Mouse (Mus musculus) liver, embryonic 15.5 days (tissue): ENCODE results near the gene Col4a6. TPM values are rescaled to one million over a fixed set of nuclear protein-coding genes. Genes with fewer than 3 reads are reported as not detected.

ENCODE experiments used
- ATAC-seq: fragments of 200-750 bp; cut with Nextera tagmentation; 2 replicates; pipeline ENCODE4 v1.8.0; 2017; ENCODE audit warnings: moderate number of reproducible peaks, mild to moderate bottlenecking, moderate library complexity; ENCODE audit not compliant: insufficient read depth
- H3K27ac ChIP-seq: fragments of 300-500 bp; sonication (generic); replicated peaks from 2 replicates; pipeline ENCODE4 v1.5.1; 2015; ENCODE audit warnings: mild to moderate bottlenecking, inconsistent platforms
- H3K27me3 ChIP-seq: fragments of 300-500 bp; sonication (generic); 2 replicates; pipeline ENCODE4 v1.6.1; 2015; ENCODE audit warnings: mild to moderate bottlenecking, inconsistent platforms
- H3K36me3 ChIP-seq: fragments of 300-500 bp; sonication (generic); replicated peaks from 2 replicates; pipeline ENCODE4 v1.6.1; 2015; ENCODE audit warnings: moderate library complexity, mild to moderate bottlenecking, inconsistent platforms
- H3K4me1 ChIP-seq: fragments of 300-500 bp; sonication (generic); replicated peaks from 2 replicates; pipeline ENCODE4 v1.6.1; 2015; ENCODE audit warnings: inconsistent platforms
- H3K4me2 ChIP-seq: fragments of 300-500 bp; sonication (generic); 2 replicates; pipeline ENCODE4 v1.6.1; 2015; ENCODE audit warnings: moderate library complexity, mild to moderate bottlenecking, inconsistent platforms
- H3K4me3 ChIP-seq: fragments of 300-500 bp; sonication (generic); replicated peaks from 2 replicates; pipeline ENCODE4 v1.5.1; 2015; ENCODE audit warnings: mild to moderate bottlenecking, inconsistent platforms
- H3K9ac ChIP-seq: fragments of 300-500 bp; sonication (generic); 2 replicates; pipeline ENCODE4 v1.6.1; 2015; ENCODE audit warnings: moderate library complexity, mild to moderate bottlenecking, inconsistent platforms
- H3K9me3 ChIP-seq: fragments of 300-500 bp; sonication (generic); replicated peaks from 2 replicates; pipeline ENCODE4 v1.6.1; 2016; ENCODE audit warnings: inconsistent platforms
- WGBS: fragments of 180-500 bp; shearing (Covaris S2); methylation state at CpG from one replicate; pipeline ENCODE4 v1.1.7; 2015; ENCODE audit warnings: mixed read lengths; ENCODE audit not compliant: insufficient replicate concordance; 5-methylcytosine and 5-hydroxymethylcytosine counted together
- polyA plus RNA-seq: library from polyadenylated mRNA; unstranded; fragments of >200 nt; fragmentation: Nextera tagmentation; extraction: Ambion mirVana; gene quantifications from 2 replicates; pipeline ENCODE4 v1.2.1, GENCODE M21; 2015

The Col4a6 gene
- polyA plus RNA-seq, 1 experiment from 2014 or later = 0.10 TPM

- H3K27me3 ChIP-seq = no peaks in the 10 kb centered on the region
- peak; percentile 49 for ATAC-seq
- no peaks in the 10 kb centered on the region for H3K36me3 ChIP-seq
Observed at GRCm38 (mm10) chrX:141150290-141150689, 323.6 kb downstream of the Col4a6 start.

GRCm38 (mm10) chrX:141149705-141150104 is 324.2 kb downstream of the Col4a6 start:
- Histone ChIP-seq H3K27ac (no peak overlapping the region), H3K36me3 (no peaks in the 10 kb centered on the region), H3K9me3 (no peaks in the 10 kb centered on the region), H3K9ac (no peak overlapping the region), H3K4me1 (no peaks in the 10 kb centered on the region), H3K4me2 (no peak overlapping the region), H3K27me3 (no peaks in the 10 kb centered on the region), H3K4me3 (no peak overlapping the region)
- 78% methylated on average over 1 of the region's 1 CpGs for WGBS
- ATAC-seq = no peak

More at GRCm38 (mm10) chrX:141150290-141150689, 323.6 kb downstream of the Col4a6 start:
- H3K4me1 ChIP-seq = no peaks in the 10 kb centered on the region
- no peaks in the 10 kb centered on the region for H3K9me3 ChIP-seq
- H3K27ac ChIP-seq = no peak overlapping the region
- no peak overlapping the region for H3K9ac ChIP-seq
- H3K4me2 ChIP-seq = no peak overlapping the region
- H3K4me3 ChIP-seq = no peak overlapping the region

Other genes starting within 250 kb of the Col4a6 start
- gene Col4a5, start 1.3 kb upstream of the Col4a6 start, polyA plus RNA-seq = 0.59 and 0.66 TPM in 2 replicates